ENCODE assay signal across 8 mouse cellular contexts in genomic region chr15:102178279-102178678, GRCm38 (mm10). TPM values are rescaled to one million over a fixed set of nuclear protein-coding genes. Genes with fewer than 3 reads are reported as not detected.
DNase-seq lines count a peak whose midpoint lies in the region; TF ChIP-seq lines count a peak whose summit lies in the region.
"Had no signal": no experiment of that assay in that cellular context is flagged by ENCODE, and none has a peak within 500 bp of the region (broad histone marks: within the 10 kb centered on the region; RNA-seq: fewer than 3 reads in every experiment).

No protein-coding gene starts in this region.

- no peak overlapping the region for H3K4me3 ChIP-seq in CH12.LX (replicated peaks in 1 of 3; ENCODE audit: low read depth in 2 of 3, low read length in 2 of 3, poor library complexity in 1 of 3)
- no peak overlapping the region for H3K4me3 ChIP-seq in small intestine, adult 2 months (ENCODE audit: low read depth, low read length)
- H3K4me3 ChIP-seq: limb, embryonic 12.5 days had no signal

- H3K36me3 ChIP-seq in CH12.LX (replicated peaks in 1 of 2; ENCODE audit: control insufficient read depth in 1 of 2, insufficient read depth in 1 of 2, low read length in 1 of 2): peaks cover 0 to 4% of the 10 kb centered on the region in 2 experiments
- no peaks in the 10 kb centered on the region for H3K36me3 ChIP-seq in small intestine, adult 2 months (ENCODE audit: control insufficient read depth, insufficient read depth, low read length)

- intact Hi-C loops in heart, postnatal 10 days (cut with DNase I): loop anchor here (1.0 to 5.0 kb wide), 2 partner anchors 46 to 139 kb away; no protein-coding TSS in a partner anchor

- H3K27me3 ChIP-seq in CH12.LX (replicated peaks): no peaks in the 10 kb centered on the region
- H3K27me3 ChIP-seq in small intestine, adult 2 months (ENCODE audit: control insufficient read depth, insufficient read depth, low read length): no peaks in the 10 kb centered on the region
- H3K27me3 ChIP-seq: limb, embryonic 12.5 days had no signal

- no peak for TF ChIP-seq EP300 in CH12.LX (IDR thresholded peaks at IDR 0.05; ENCODE audit: low read length)

- TF ChIP-seq RAD21 in CH12.LX (IDR thresholded peaks at IDR 0.05; ENCODE audit: low read depth, low read length): peak; percentile 95

- no peaks in the 10 kb centered on the region for H3K79me2 ChIP-seq in CH12.LX (replicated peaks; ENCODE audit: control insufficient read depth, extremely low read depth, insufficient read depth, poor library complexity, severe bottlenecking)

- no peak overlapping the region for H3K27ac ChIP-seq in CH12.LX (ENCODE audit: insufficient read depth, low read depth)
- H3K27ac ChIP-seq in small intestine, adult 2 months (ENCODE audit: insufficient read depth, low read depth, low read length): no peak overlapping the region
- H3K27ac ChIP-seq: limb, embryonic 12.5 days had no signal

- dilution Hi-C loops in CH12.LX (cut with MboI; ENCODE audit: extremely low pct_ligation_motif_present, extremely low pct_unique_long_range_greater_than_20kb, low sequenced_read_pairs): no loop called here

- peak; percentile 83 for DNase-seq in CH12.LX (ENCODE audit: extremely low read depth)
- peak; percentile 85 for DNase-seq in ZHBTc4 (ENCODE audit: low read depth, low spot score)
- DNase-seq in cerebellum, postnatal 4 days (ENCODE audit: low spot score in 2 of 2): peak; percentile 47 to 72
- peak; percentile 83 to 89 for DNase-seq in heart, postnatal 10 days
- DNase-seq in layer of hippocampus, adult 9-11 months: peak; percentile 62
- DNase-seq in lung, postnatal 25 days (ENCODE audit: low spot score): peak; percentile 83

- H3K9ac ChIP-seq in CH12.LX (ENCODE audit: insufficient read depth, low read depth): no peak overlapping the region
- H3K9ac ChIP-seq: limb, embryonic 12.5 days had no signal

- 15% methylated on average over 6 of the region's 6 CpGs for WGBS in small intestine, adult 2 months

- no peaks in the 10 kb centered on the region for H3K9me3 ChIP-seq in CH12.LX (replicated peaks; ENCODE audit: low read length)

- in situ Hi-C loops in CH12.LX (cut with MboI; ENCODE audit: low pct_ligation_motif_present, low pct_unique_long_range_greater_than_20kb, low sequenced_read_pairs): no loop called here

- no peak for TF ChIP-seq POLR2A in CH12.LX (IDR thresholded peaks at IDR 0.05; ENCODE audit: low read depth, low read length)
- no peak for TF ChIP-seq POLR2A in small intestine, adult 2 months (IDR thresholded peaks at IDR 0.05; ENCODE audit: low read depth, low read length)

- H3K4me2 ChIP-seq in CH12.LX (ENCODE audit: insufficient read depth, low read depth, poor library complexity, severe bottlenecking): no peak overlapping the region
- H3K4me2 ChIP-seq: limb, embryonic 12.5 days had no signal

- TF ChIP-seq CTCF in CH12.LX (conservative IDR thresholded peaks at IDR 0.05 in 1 of 2, IDR thresholded peaks at IDR 0.05 in 1 of 2; ENCODE audit: low read depth in 2 of 2, low read length in 2 of 2): peak; percentile 97 to 98
- TF ChIP-seq CTCF in small intestine, adult 2 months (IDR thresholded peaks at IDR 0.05; ENCODE audit: extremely low read depth, insufficient read length, insufficient replicate concordance, low read depth, low read length): peak; percentile 77; the same call in 1 of the 2 replicates

- H3K4me1 ChIP-seq in CH12.LX (ENCODE audit: control insufficient read depth in 1 of 2, insufficient read depth in 2 of 2): peaks cover 0 to 4% of the 10 kb centered on the region in 2 experiments; a peak in 2 of 4 replicates
- peaks cover 6% of the 10 kb centered on the region; the same call in 1 of the 2 replicates for H3K4me1 ChIP-seq in small intestine, adult 2 months (ENCODE audit: control insufficient read depth, insufficient read depth, insufficient read length, low read length)
- H3K4me1 ChIP-seq: limb, embryonic 12.5 days had no signal

TF ChIP-seq in CH12.LX, 34 proteins besides CTCF, POLR2A, EP300 and RAD21:
- TF ChIP-seq MAX (IDR thresholded peaks at IDR 0.05; ENCODE audit: low read length): no peak
- peak; percentile 86 for TF ChIP-seq ZC3H11A (IDR thresholded peaks at IDR 0.05; ENCODE audit: low read depth, low read length)
- TF ChIP-seq CHD1 (IDR thresholded peaks at IDR 0.05; ENCODE audit: low read depth, low read length): no peak
- TF ChIP-seq PAX5 (IDR thresholded peaks at IDR 0.05; ENCODE audit: low read length): no peak
- no peak for TF ChIP-seq ZNF384 (IDR thresholded peaks at IDR 0.05; ENCODE audit: low read depth, low read length)
- TF ChIP-seq MAZ (IDR thresholded peaks at IDR 0.05; ENCODE audit: low read depth, low read length): no peak
- no peak for TF ChIP-seq JUN (IDR thresholded peaks at IDR 0.05; ENCODE audit: insufficient read depth, low read depth, low read length)
- no peak for TF ChIP-seq UBTF (IDR thresholded peaks at IDR 0.05; ENCODE audit: low read depth, low read length)
- no peak for TF ChIP-seq ZKSCAN1 (IDR thresholded peaks at IDR 0.05; ENCODE audit: borderline replicate concordance, low read depth, low read length)
- peak; percentile 96 for TF ChIP-seq SMC3 (IDR thresholded peaks at IDR 0.05; ENCODE audit: low read depth, low read length)
- no peak for TF ChIP-seq KAT2A (IDR thresholded peaks at IDR 0.05; ENCODE audit: insufficient replicate concordance, low read length)
- no peak for TF ChIP-seq GABPA (IDR thresholded peaks at IDR 0.05; ENCODE audit: insufficient replicate concordance, low read depth, low read length)
- TF ChIP-seq NRF1 (IDR thresholded peaks at IDR 0.05; ENCODE audit: low read depth, low read length): no peak
- peak; percentile 65 for TF ChIP-seq ELF1 (IDR thresholded peaks at IDR 0.05; ENCODE audit: low read depth, low read length)
- no peak for TF ChIP-seq TBP (conservative IDR thresholded peaks at IDR 0.05; ENCODE audit: low read depth, low read length)
- TF ChIP-seq HCFC1 (IDR thresholded peaks at IDR 0.05; ENCODE audit: low read depth, low read length): no peak
- TF ChIP-seq IRF4 (IDR thresholded peaks at IDR 0.05; ENCODE audit: low read depth, low read length): peak; percentile 29; the same call in 1 of the 2 replicates
- no peak for TF ChIP-seq TCF12 (IDR thresholded peaks at IDR 0.05; ENCODE audit: low read depth, low read length)
- TF ChIP-seq ZMIZ1 (IDR thresholded peaks at IDR 0.05; ENCODE audit: low read depth, low read length): no peak
- TF ChIP-seq NELFE (IDR thresholded peaks at IDR 0.05; ENCODE audit: low read depth, low read length): no peak
- no peak for TF ChIP-seq SIN3A (IDR thresholded peaks at IDR 0.05; ENCODE audit: low read length)
- TF ChIP-seq MYC (IDR thresholded peaks at IDR 0.05; ENCODE audit: low read depth, low read length): no peak
- no peak for TF ChIP-seq MEF2A (IDR thresholded peaks at IDR 0.05; ENCODE audit: borderline replicate concordance, low read depth, low read length)

RNA-seq across cellular contexts. Expression of gene Zfp740, which starts 24.8 kb away (rescaled TPM):
- total RNA-seq in CH12.LX (2012; rRNA removed): 30.5 and 32.1 TPM in 2 replicates
- 46.1 and 51.9 TPM in 2 replicates for total RNA-seq in CH12.LX (2014; rRNA removed)
- polyA plus RNA-seq in CH12.LX (2012; ENCODE audit: insufficient read length, low read depth): 37.4 and 38.7 TPM in 2 replicates
- total RNA-seq in heart, postnatal 10 days (2021): 10 to 100 TPM; 48.2 to 48.3 TPM
- 5.7 and 13.4 TPM in 2 replicates for polyA plus RNA-seq in small intestine, adult 2 months (2012; rRNA removed)

RNA-seq across cellular contexts. Expression of gene Csad, which starts 26.2 kb away (rescaled TPM):
- total RNA-seq in CH12.LX (2012; rRNA removed) (2.8 and 4.7 TPM in 2 replicates), CH12.LX (2014; rRNA removed) (3.6 and 3.7 TPM in 2 replicates)
- 3.8 and 4.2 TPM in 2 replicates for polyA plus RNA-seq in CH12.LX (2012; ENCODE audit: insufficient read length, low read depth)
- total RNA-seq in heart, postnatal 10 days (2021): 10 to 100 TPM; 25.6 to 33.8 TPM
- 12.7 and 21.1 TPM in 2 replicates for polyA plus RNA-seq in small intestine, adult 2 months (2012; rRNA removed)

RNA-seq across cellular contexts. Expression of gene Soat2, which starts 28.0 kb away (rescaled TPM):
- total RNA-seq in CH12.LX (2012; rRNA removed) (3.7 and 10.4 TPM in 2 replicates), CH12.LX (2014; rRNA removed) (0.09 and 0.28 TPM in 2 replicates)
- 0.56 and 0.65 TPM in 2 replicates for polyA plus RNA-seq in CH12.LX (2012; ENCODE audit: insufficient read length, low read depth)
- under 1 TPM in 1 of 2 experiments, not detected in 1; 0.20 TPM for total RNA-seq in heart, postnatal 10 days (2021)
- 94.1 and 454 TPM in 2 replicates for polyA plus RNA-seq in small intestine, adult 2 months (2012; rRNA removed)
- polyA plus RNA-seq: limb, embryonic 12.5 days had no signal

RNA-seq across cellular contexts. Expression of gene Igfbp6, which starts 34.1 kb away (rescaled TPM):
- total RNA-seq in CH12.LX (2012; rRNA removed) (0.38 TPM in 1 of 2 replicates, not detected in the other), CH12.LX (2014; rRNA removed) (not detected in 2 replicates)
- not detected in 2 replicates for polyA plus RNA-seq in CH12.LX (2012; ENCODE audit: insufficient read length, low read depth)
- 10 to 100 TPM; 24.8 to 30.5 TPM for total RNA-seq in heart, postnatal 10 days (2021)
- polyA plus RNA-seq in small intestine, adult 2 months (2012; rRNA removed): 5.4 and 22.3 TPM in 2 replicates

RNA-seq across cellular contexts. Expression of gene Spryd3, which starts 42.2 kb away (rescaled TPM):
- 21.6 and 24.7 TPM in 2 replicates for total RNA-seq in CH12.LX (2012; rRNA removed)
- 19.6 and 21.5 TPM in 2 replicates for total RNA-seq in CH12.LX (2014; rRNA removed)
- 25.7 and 33.5 TPM in 2 replicates for polyA plus RNA-seq in CH12.LX (2012; ENCODE audit: insufficient read length, low read depth)
- total RNA-seq in heart, postnatal 10 days (2021): 10 to 100 TPM; 19.1 to 22.2 TPM
- 22.7 and 48.8 TPM in 2 replicates for polyA plus RNA-seq in small intestine, adult 2 months (2012; rRNA removed)

Comparison
In these comparisons a context has a peak if more than half of its experiments do, and no peak if none do; other contexts are left out.
1. RNA of gene Csad, which starts 26.2 kb away (total RNA-seq): 25.6 to 33.8 TPM in heart, postnatal 10 days; 2.8 to 4.7 TPM in CH12.LX; every median in the first group is over 4 times any median in the second.
2. Peak in every context shown above with its lines, with median percentiles within 50 percentile points of each other: DNase-seq.